Mouse (Mus musculus): ENCODE data around the gene Edc4. TPM values are rescaled to one million over a fixed set of nuclear protein-coding genes. Genes with fewer than 3 reads are reported as not detected.
A peak's percentile ranks its signal among the peaks of the same experiment; 100 is the strongest.

Gene Edc4
- total and polyA plus RNA-seq, 3 experiments, result 46.1 to 72.1 TPM; not detected in 1

- TF ChIP-seq TCF12 (IDR thresholded peaks at IDR 0.05; ENCODE audit: low read depth, low read length) (peak; percentile 18; the same call in 1 of the 2 replicates), NELFE (IDR thresholded peaks at IDR 0.05; ENCODE audit: low read depth, low read length) (peak; percentile 78), HCFC1 (IDR thresholded peaks at IDR 0.05; ENCODE audit: low read depth, low read length) (peak; percentile 97), MYC (IDR thresholded peaks at IDR 0.05; ENCODE audit: low read depth, low read length) (peak; percentile 82; the same call in 1 of the 2 replicates), NRF1 (IDR thresholded peaks at IDR 0.05; ENCODE audit: insufficient read depth, low read depth, low read length, poor library complexity, severe bottlenecking) (no peak), CHD2 (IDR thresholded peaks at IDR 0.05; ENCODE audit: low read length) (peak; percentile 77), MAZ (IDR thresholded peaks at IDR 0.05; ENCODE audit: low read depth, low read length) (0 out of 2 replicates have a peak, but pooled peaks have one; percentile 59)
Measured at GRCm38 (mm10) chr8:105860143-105860981, 20.3 kb upstream of the Edc4 start, which contains the start of gene Nutf2 (continued).

- H3K4me1 ChIP-seq (ENCODE audit: control insufficient read depth in 1 of 2, insufficient read depth in 2 of 2, low read length in 2 of 2), result peaks cover 6 to 28% of the 10 kb centered on the region in 2 experiments
- no peak overlapping the region; the same call in 1 of the 2 replicates for H3K27ac ChIP-seq (ENCODE audit: control insufficient read depth, low read depth, low read length)
- H3K79me2 ChIP-seq (ENCODE audit: control insufficient read depth, insufficient read depth, low read length, poor library complexity), result peaks cover 47% of the 10 kb centered on the region
- TF ChIP-seq USF1 (IDR thresholded peaks at IDR 0.05; ENCODE audit: low read depth, low read length), result no peak
- TF ChIP-seq POLR2A (IDR thresholded peaks at IDR 0.05; ENCODE audit: control insufficient read depth in 1 of 2, insufficient read depth in 1 of 2, low read depth in 1 of 2, low read length in 2 of 2, poor library complexity in 1 of 2), result 0 out of 4 replicates have a peak, but pooled peaks of 1 of the 2 experiments have one; percentile 28
- TF ChIP-seq ZC3H11A (IDR thresholded peaks at IDR 0.05; ENCODE audit: low read depth, low read length), result no peak
- peak; percentile 10 to 55 (median 31); a peak in 4 of 6 replicates for TF ChIP-seq CTCF (IDR thresholded peaks at IDR 0.05 in 2 of 3, conservative IDR thresholded peaks at IDR 0.05 in 1 of 3; ENCODE audit: control insufficient read depth in 1 of 3, insufficient read depth in 1 of 3, low read depth in 2 of 3, low read length in 3 of 3, poor library complexity in 1 of 3, severe bottlenecking in 1 of 3)
- TF ChIP-seq HCFC1 (IDR thresholded peaks at IDR 0.05; ENCODE audit: low read depth, low read length), result 0 out of 2 replicates have a peak, but pooled peaks have one; percentile 3
- no peak for TF ChIP-seq MXI1 (IDR thresholded peaks at IDR 0.05; ENCODE audit: low read depth, low read length)
- TF ChIP-seq ZNF384 (IDR thresholded peaks at IDR 0.05; ENCODE audit: low read depth, low read length), result peak; percentile 85
- peak; percentile 40 for TF ChIP-seq SMC3 (IDR thresholded peaks at IDR 0.05; ENCODE audit: low read depth, low read length)
- TF ChIP-seq NELFE (IDR thresholded peaks at IDR 0.05; ENCODE audit: low read depth, low read length), result no peak
- no peak for TF ChIP-seq MAX (IDR thresholded peaks at IDR 0.05; ENCODE audit: low read length)
- no peak for TF ChIP-seq USF2 (IDR thresholded peaks at IDR 0.05; ENCODE audit: borderline replicate concordance in 1 of 2, insufficient read depth in 1 of 2, low read depth in 1 of 2, low read length in 2 of 2)
- peak; percentile 18 for TF ChIP-seq RAD21 (IDR thresholded peaks at IDR 0.05; ENCODE audit: low read depth, low read length)
- TF ChIP-seq E2F4 (IDR thresholded peaks at IDR 0.05; ENCODE audit: borderline replicate concordance, low read depth, low read length), result no peak
- peak overlapping the region; percentile 85 for H3K9ac ChIP-seq (ENCODE audit: control insufficient read depth, low read depth, low read length, poor library complexity, severe bottlenecking)
- DNase-seq (ENCODE audit: low read depth, low spot score), result peak; percentile 63
- H3K9me3 ChIP-seq (replicated peaks; ENCODE audit: insufficient read depth, low read length), result no peaks in the 10 kb centered on the region
- H3K27me3 ChIP-seq (ENCODE audit: control insufficient read depth in 1 of 2, insufficient read depth in 2 of 2, low read length in 2 of 2), result no peaks in the 10 kb centered on the region
- H3K4me3 ChIP-seq (ENCODE audit: control insufficient read depth in 1 of 2, insufficient read depth in 1 of 2, low read depth in 2 of 2, low read length in 2 of 2), result peak overlapping the region; percentile 63 to 83
- peaks cover 2 to 25% of the 10 kb centered on the region in 2 experiments; a peak in 3 of 4 replicates for H3K36me3 ChIP-seq (ENCODE audit: control insufficient read depth in 1 of 2, insufficient read depth in 2 of 2, low read length in 2 of 2)
Measured at GRCm38 (mm10) chr8:105861951-105862350, 18.7 kb upstream of the Edc4 start.
